Mouse (Mus musculus) heart, adult 2 months (tissue): ENCODE results near the gene Col6a4.

Experiments
- CTCF ChIP-seq: fragments of 200-600 bp; IDR thresholded peaks from 2 replicates; pipeline ENCODE4 v1.8.1; 2022; ENCODE audit warnings: antibody characterized with exemption, mild to moderate bottlenecking, moderate library complexity
- EP300 ChIP-seq: fragments of 200-500 bp; IDR thresholded peaks from 2 replicates; pipeline ENCODE4 v1.6.1; 2011; ENCODE audit warnings: low read depth, low read length, control low read depth; ENCODE audit not compliant: insufficient read depth

DNA sequence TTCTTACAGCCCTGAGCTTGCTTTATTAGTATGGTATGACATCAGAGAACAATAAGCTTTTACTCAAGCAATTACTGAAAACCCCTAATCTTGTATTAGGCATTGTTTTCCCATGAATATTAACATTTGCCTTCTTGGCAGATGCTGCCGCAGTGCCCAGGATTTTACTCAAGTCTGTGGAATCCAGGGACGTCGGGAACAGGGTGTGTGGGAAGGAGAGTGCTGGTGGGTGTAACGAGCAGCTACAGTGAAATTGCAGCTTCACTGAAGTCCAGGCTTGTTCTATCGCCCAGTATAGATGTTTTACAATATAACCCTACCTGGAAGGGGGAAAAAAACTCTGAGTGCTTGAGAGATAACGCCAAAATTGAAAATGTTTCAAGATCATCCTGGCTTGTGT lies 104.2 kb downstream of the Col6a4 start:
- TF ChIP-seq CTCF, result no peak
- TF ChIP-seq EP300, result no peak
